Mouse (Mus musculus) forebrain, embryonic 11.5 days (tissue): Measurements from ENCODE around the gene Gm3033. TPM values are rescaled to one million over a fixed set of nuclear protein-coding genes. Genes with fewer than 3 reads are reported as not detected.
"Not testable (repeated sequence)": the region's sequence is repeated elsewhere in the genome, so short reads cannot be mapped to it uniquely, and the experiment has no call there.

Experiments used
- ATAC-seq: fragments of 200-750 bp; cut with Nextera tagmentation; replicated peaks from 2 replicates; pipeline ENCODE4 v1.8.0; 2017; ENCODE audit warnings: moderate TSS enrichment; ENCODE audit not compliant: low FRiP score
- DNase-seq: peaks from one replicate; pipeline ENCODE4 v3.0.0-alpha.2; 2017; ENCODE audit warnings: low spot score
- H3K27ac ChIP-seq: fragments of 300-500 bp; sonication (generic); 2 replicates; pipeline ENCODE4 v1.5.1; 2014; ENCODE audit warnings: low read depth, low read length
- H3K27me3 ChIP-seq: fragments of 300-500 bp; sonication (generic); 2 replicates; pipeline ENCODE4 v1.6.1; 2014; ENCODE audit warnings: mild to moderate bottlenecking, low read length, mixed read lengths; ENCODE audit not compliant: control insufficient read depth, insufficient read depth
- H3K36me3 ChIP-seq: fragments of 300-500 bp; sonication (generic); 2 replicates; pipeline ENCODE4 v1.6.1; 2014; ENCODE audit warnings: mild to moderate bottlenecking, low read length, moderate library complexity, mixed read lengths; ENCODE audit not compliant: control insufficient read depth, insufficient read depth
- H3K4me1 ChIP-seq: fragments of 300-500 bp; sonication (generic); replicated peaks from 2 replicates; pipeline ENCODE4 v1.6.1; 2014; ENCODE audit warnings: low read length, mixed read lengths; ENCODE audit not compliant: control insufficient read depth, insufficient read depth
- H3K4me2 ChIP-seq: fragments of 300-500 bp; sonication (generic); 2 replicates; pipeline ENCODE4 v1.6.1; 2014; ENCODE audit warnings: low read depth, mild to moderate bottlenecking, low read length, moderate library complexity, mixed read lengths; ENCODE audit not compliant: severe bottlenecking
- H3K4me3 ChIP-seq: fragments of 300-500 bp; sonication (generic); 2 replicates; pipeline ENCODE4 v1.5.1; 2014; ENCODE audit warnings: low read depth, low read length
- H3K9ac ChIP-seq: fragments of 300-500 bp; sonication (generic); 2 replicates; pipeline ENCODE4 v1.6.1; 2014; ENCODE audit warnings: low read length
- H3K9me3 ChIP-seq: fragments of 300-500 bp; sonication (generic); 2 replicates; pipeline ENCODE4 v1.6.1; 2016; ENCODE audit warnings: low read length, mixed read lengths; ENCODE audit not compliant: control insufficient read depth
- WGBS: fragments of 180-500 bp; shearing (Covaris S2); extraction: QIAGEN DNeasy Blood & Tissue Kit; methylation state at CpG from one replicate; pipeline ENCODE4 v1.1.7; 2014; 5-methylcytosine and 5-hydroxymethylcytosine counted together
- polyA plus RNA-seq: library from polyadenylated mRNA; unstranded; fragments of >200 nt; fragmentation: Nextera tagmentation; extraction: Ambion mirVana; gene quantifications from 2 replicates; pipeline ENCODE4 v1.2.1, GENCODE M21; 2014

Gm3033 gene
- polyA plus RNA-seq: not detected in 2 replicates

- H3K4me1 ChIP-seq, H3K4me2 ChIP-seq, H3K4me3 ChIP-seq, ATAC-seq, H3K9ac ChIP-seq, DNase-seq, H3K27ac ChIP-seq, H3K9me3 ChIP-seq, H3K27me3 ChIP-seq, H3K36me3 ChIP-seq: not testable (repeated sequence)
- no CpG with 5 or more reads among the region's 2 CpGs for WGBS
Measured at GRCm38 (mm10) chr14:3845945-3846344, at the start of gene Gm3033. Gene Gm3033 (plus strand): TSS chr14:3846245.

GRCm38 (mm10) chr14:3809774-3810173, 36.3 kb upstream of the Gm3033 start, which contains the start of gene Gm3002:
Gene Gm3002 (plus strand): TSS chr14:3810074.
- not testable (repeated sequence) for H3K4me2 ChIP-seq, H3K27me3 ChIP-seq, ATAC-seq, H3K27ac ChIP-seq, H3K9me3 ChIP-seq, H3K9ac ChIP-seq, H3K4me3 ChIP-seq, DNase-seq, H3K4me1 ChIP-seq, H3K36me3 ChIP-seq
- no CpG with 5 or more reads among the region's 31 CpGs for WGBS

GRCm38 (mm10) chr14:3883872-3884271, 37.8 kb downstream of the Gm3033 start, which contains the start of gene Gm2916:
Gene Gm2916 (plus strand): TSS chr14:3884172.
- H3K4me1 ChIP-seq, ATAC-seq, H3K27ac ChIP-seq, H3K9ac ChIP-seq, H3K36me3 ChIP-seq, DNase-seq, H3K4me3 ChIP-seq, H3K27me3 ChIP-seq, H3K9me3 ChIP-seq, H3K4me2 ChIP-seq: not testable (repeated sequence)
- no CpG with 5 or more reads among the region's 1 CpGs for WGBS

Other genes starting within 250 kb of the Gm3033 start
- not detected in 2 replicates for gene Gm3012, start 211.7 kb upstream of the Gm3033 start, polyA plus RNA-seq
- 1.7 and 2.3 TPM in 2 replicates for gene Gm3020, start 194.2 kb upstream of the Gm3033 start, polyA plus RNA-seq
- gene Gm3043, start 157.5 kb upstream of the Gm3033 start, polyA plus RNA-seq: not detected in 2 replicates
- 0.72 and 0.83 TPM in 2 replicates for gene Gm3002, start 36.2 kb upstream of the Gm3033 start, polyA plus RNA-seq
- gene Gm2916, start 37.9 kb downstream of the Gm3033 start, polyA plus RNA-seq: 0.19 TPM in 1 of 2 replicates, not detected in the other
- gene Gm3029, start 85.5 kb downstream of the Gm3033 start, polyA plus RNA-seq: not detected in 2 replicates
- gene Gm3095, start 117.3 kb downstream of the Gm3033 start, polyA plus RNA-seq: 0.13 and 0.57 TPM in 2 replicates
- not detected in 2 replicates for gene Gm3099, start 152.1 kb downstream of the Gm3033 start, polyA plus RNA-seq
- 0.65 and 0.97 TPM in 2 replicates for gene Gm5796, start 177.7 kb downstream of the Gm3033 start, polyA plus RNA-seq
- gene Gm3115, start 237.9 kb downstream of the Gm3033 start, polyA plus RNA-seq: not detected in 2 replicates